Mouse (Mus musculus) thymus, postnatal 10 days (tissue): ENCODE results near the gene Tmeff1.

Source experiments
- DNase-seq, 2 experiments: peaks; one replicate each; pipeline ENCODE4 v3.0.0; 2021; ENCODE audit warnings: low spot score in 2 of 2

Tmeff1 gene

DNA sequence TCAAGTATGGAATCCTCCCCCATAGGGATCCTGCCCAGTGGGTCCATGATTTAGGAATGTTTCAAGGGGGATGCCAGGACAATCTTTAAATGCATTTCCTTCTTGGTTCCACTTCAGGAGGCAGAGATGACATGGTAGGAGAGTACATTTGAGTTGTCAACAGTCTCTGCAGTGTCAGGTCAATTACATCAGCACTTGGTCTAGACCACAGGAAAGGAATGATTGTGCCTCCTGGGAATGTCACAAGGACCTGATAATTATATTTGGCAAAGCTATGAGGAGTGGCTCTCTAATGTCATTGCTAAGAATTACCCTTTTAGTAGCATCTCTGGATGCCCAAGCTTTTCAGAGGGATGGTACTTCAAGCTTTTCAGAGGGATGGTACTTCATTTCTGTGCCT lies 20.0 kb upstream of the Tmeff1 start:
- DNase-seq, result no peak

- no peak for DNase-seq
These were observed 8.6 kb upstream of the Tmeff1 start for GRCm38 (mm10) chr4:48576361-48576760.

DNA sequence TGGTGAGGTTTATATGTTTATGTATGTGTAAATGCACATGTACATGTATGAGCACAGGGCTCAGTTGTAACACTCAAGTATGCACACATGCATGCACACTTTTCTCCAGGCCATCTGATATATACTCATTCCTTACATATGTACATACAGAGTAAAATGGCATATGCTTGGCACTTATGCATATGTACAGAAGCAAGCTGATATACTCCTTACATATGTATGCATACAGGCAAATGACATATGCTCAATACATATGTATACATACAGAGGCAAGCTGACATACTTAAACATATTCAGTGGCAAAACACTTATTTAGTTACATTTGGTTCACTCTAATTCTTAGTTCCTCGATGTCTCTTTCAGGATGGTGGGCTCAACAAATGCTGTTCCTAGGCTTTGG lies 7.1 kb upstream of the Tmeff1 start:
- DNase-seq, result no peak

GRCm38 (mm10) chr4:48578399-48578798 lies 6.6 kb upstream of the Tmeff1 start:
- DNase-seq, result no peak

GRCm38 (mm10) chr4:48579475-48580110 lies 5.4 kb upstream of the Tmeff1 start:
- DNase-seq, result no peak

DNA sequence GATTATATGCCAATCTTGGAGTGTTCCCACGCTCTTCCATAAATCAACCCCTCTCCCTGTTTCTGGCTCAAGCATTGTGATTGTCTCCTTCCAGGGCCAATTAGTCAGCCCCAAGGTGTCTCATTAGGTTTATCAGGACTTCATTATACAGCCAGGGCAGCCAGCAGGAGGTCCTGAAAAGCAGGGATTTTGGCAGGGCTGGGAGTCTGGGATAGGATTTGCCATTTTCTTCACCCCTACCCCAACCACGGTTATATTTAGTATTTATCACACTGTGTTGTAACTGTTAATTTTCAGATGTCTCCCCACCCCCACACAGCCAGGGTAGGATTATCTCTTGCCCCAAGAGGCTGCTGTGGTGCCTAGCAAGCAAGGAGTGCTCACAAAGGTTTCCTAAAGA lies 3.8 kb upstream of the Tmeff1 start:
- no peak for DNase-seq

DNA sequence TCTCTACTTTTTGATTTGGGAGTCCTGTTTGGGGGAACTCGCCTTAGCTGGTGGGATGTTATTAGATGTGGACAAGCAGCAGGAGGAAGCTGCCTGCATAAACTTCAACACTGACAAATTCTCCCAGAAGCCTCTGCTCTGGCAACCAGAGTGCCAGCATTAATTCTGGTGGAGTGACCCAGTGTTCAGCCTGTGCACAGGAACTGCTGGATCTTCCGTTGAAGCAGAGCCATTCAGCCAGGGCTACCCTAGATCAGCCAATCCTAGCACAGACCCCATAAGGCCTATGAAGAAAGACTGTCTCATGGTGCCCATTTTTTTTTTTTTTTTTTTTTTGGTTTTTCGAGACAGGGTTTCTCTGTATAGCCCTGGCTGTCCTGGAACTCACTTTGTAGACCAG lies 3.0 kb upstream of the Tmeff1 start:
- no peak for DNase-seq

DNA sequence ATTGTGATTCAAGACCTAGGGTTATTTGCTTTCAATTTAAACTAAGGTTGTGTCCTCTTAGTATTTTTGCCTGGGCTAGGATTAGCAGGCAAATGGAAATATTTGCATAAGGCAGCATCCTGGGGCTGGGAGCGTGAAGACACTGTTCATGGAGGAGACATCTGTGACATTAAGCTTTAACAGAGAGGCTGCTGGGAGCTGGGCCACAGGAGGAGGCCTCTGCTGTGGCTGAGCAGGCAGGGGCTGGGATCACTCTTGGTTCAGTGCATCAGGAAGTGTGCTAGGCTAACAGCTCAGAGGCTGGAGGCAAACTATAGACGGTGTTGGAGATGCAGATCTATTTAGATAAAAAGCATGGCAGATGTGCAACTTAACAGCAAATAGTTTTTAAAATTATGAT lies 2.0 kb upstream of the Tmeff1 start:
- DNase-seq, result no peak

GRCm38 (mm10) chr4:48585241-48586098 lies 496 bp downstream of the Tmeff1 start:
- DNase-seq, result peak in 1 of 2 experiments; percentile 5

DNA sequence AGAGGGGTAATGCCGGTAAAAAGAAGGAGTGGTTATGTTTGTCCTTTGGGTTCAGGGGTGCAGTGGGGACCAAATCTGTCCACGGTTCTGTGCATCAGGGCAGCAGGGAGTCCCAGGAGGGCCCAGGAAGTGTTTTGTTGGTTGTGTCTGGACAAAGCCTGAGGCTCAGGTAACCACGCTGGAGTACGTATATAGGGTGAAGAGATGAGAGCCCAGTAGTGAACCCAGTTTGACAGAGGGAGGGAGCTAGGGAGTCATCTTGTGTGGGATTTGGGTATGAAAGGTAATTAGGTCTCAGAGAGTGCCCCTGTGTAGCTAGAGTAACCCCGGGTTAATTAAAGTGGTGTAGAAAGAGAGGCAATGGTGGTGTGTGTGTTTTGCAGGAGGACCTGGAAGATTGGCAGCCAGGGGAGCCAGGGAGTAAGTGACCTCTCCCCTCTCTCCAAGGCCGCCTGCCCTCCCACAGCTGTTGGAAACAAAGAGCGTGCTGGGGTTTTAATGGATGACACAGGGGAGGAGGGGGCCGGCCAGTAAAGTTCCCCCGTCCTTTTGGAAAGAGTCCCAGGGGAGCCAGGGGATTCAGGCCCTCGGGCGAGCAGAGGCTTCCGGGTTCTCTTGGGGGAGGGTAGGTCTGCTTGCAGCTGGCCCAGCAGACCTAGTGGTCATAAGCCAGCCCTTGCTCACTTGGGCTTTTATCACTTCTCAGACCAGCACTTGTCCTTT lies 1.3 kb downstream of the Tmeff1 start:
- no peak for DNase-seq

DNA sequence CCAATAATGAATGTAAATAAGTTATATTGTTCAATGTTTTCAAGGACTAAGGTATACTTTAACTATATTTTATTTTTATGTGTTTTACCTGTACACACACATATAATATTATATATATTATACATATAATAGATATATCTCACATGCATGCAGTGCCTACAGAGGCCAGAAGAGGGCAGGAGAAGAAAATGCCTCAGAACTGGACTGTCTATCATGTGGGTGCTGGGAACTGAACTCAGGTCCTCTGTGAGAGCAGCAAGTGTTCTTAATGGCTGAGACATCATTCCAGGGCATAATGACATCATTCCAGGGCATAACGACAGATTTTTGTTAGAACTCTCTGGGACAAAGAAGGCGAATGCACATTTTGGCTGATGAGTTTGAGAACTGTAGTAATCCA lies 2.6 kb downstream of the Tmeff1 start:
- DNase-seq, result no peak

- DNase-seq, result no peak
These were observed 3.6 kb downstream of the Tmeff1 start for GRCm38 (mm10) chr4:48588576-48588975.

GRCm38 (mm10) chr4:48590862-48591261 lies 5.9 kb downstream of the Tmeff1 start:
- no peak for DNase-seq

DNA sequence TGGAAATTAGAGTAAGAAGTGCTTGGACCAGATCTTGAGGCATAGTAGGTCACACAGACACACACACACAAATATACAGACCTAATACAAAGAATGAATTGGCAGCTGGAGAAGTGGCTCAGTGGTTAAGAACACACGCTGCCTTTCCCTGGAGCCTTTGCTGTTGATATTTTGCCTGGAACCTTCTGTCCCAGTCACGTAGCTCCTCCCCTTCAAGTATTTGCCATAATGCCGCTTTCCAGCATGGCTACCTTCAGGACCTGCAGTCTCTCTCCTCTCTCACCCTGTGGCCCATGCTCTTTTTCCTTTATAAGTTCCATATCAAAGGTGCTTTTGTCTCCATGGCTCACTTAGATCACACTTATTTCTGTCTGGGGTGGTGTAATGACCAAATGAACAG lies 6.4 kb downstream of the Tmeff1 start:
- no peak for DNase-seq

GRCm38 (mm10) chr4:48592328-48592727 lies 7.4 kb downstream of the Tmeff1 start:
- DNase-seq, result no peak

DNA sequence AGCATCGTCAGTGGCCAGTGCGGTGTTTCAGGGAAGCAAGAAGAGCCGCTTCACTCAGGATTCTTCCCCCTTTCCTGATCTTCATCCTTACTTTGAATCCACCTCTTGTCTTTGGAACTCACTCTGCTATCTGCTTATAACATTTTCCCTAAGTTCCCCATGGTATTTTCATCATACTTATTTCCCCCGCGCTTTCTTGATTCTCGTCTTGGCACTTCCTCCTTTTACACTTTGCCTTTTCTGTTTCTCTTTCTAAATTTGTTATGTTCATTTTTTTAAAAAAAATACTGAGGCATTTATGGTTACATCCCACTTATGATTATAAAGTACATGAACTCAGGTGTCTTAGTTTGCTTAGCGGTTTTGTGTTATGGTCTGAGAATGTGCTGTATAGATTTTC lies 7.9 kb downstream of the Tmeff1 start:
- no peak for DNase-seq

- DNase-seq, result no peak
These were observed 11.1 kb downstream of the Tmeff1 start for GRCm38 (mm10) chr4:48596111-48596510.

- DNase-seq, result no peak
These were observed 20.7 kb downstream of the Tmeff1 start for GRCm38 (mm10) chr4:48605650-48606049.

DNA sequence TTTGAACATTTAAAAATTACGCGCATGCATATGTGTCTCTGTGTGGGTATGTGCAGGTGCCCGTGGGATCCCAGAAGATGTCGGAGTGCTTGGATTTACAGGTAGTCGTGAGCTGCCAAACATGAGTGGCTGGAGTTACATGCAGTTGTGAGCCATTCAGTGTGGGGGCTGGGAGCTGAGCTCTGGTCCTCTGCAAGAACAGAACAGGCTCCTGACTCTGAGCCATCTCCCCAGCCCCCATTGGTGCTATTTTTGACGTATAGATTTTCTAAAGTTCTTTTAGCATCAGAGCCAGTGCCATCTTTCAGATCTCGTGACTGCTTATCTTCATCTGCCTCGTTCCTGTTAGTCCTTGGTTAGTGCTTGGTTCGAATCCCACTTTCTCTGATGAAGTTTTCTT lies 24.5 kb downstream of the Tmeff1 start:
- no peak for DNase-seq

DNA sequence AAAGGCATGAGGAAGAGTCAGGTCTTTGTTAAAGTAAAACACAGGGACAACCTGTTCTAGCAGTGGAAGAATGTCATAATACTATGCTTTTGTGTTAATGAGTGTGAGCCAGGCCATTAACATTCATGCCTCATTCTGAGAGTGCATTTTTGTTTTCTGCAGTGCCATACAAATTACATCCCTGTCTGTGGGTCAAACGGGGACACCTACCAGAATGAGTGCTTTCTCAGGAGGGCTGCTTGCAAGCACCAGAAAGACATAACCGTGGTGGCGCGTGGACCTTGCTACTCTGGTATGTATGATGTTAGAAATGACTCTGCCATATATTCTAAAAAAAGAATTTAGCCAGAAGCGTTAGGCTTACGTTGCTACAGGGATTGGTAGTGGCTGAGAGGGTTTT lies 25.3 kb downstream of the Tmeff1 start:
- no peak for DNase-seq

DNA sequence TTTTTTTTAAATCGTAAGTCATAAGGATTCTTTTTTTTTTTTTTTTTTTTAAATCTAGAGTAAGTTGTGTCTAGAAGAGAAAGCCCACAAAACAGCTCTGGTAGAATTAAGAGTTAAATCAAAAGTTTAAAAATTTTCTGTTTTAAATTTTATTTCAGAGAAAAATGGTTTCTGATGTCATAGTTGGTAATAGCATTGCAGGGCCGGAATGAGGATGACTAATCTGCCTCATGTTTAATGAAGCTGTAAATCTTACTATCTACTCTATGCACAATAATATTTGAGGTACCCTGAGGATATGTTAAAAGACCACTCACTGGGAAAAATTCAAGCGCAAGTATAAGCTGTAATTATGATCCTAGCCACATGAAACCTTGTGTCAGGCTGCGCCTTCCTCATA lies 30.5 kb downstream of the Tmeff1 start:
- no peak for DNase-seq

DNA sequence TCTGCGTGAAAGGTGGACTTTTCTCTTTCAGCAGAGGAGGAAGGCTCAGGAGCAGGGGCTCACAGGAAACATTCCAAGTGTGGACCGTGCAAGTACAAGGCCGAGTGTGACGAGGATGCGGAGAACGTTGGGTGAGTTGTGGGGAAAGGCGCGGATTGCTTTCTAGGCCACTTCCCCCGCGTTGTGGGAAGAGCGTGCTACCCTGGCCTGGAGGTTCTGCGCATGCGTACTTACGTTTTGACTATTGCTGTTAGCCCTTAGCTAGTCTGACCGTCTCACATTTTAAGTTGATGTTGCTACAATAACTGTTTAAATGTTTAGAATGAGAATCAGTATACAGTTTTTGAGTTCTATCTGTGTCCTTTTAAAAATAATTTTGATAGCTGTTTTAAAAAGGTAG lies 32.2 kb downstream of the Tmeff1 start:
- DNase-seq, result no peak

DNA sequence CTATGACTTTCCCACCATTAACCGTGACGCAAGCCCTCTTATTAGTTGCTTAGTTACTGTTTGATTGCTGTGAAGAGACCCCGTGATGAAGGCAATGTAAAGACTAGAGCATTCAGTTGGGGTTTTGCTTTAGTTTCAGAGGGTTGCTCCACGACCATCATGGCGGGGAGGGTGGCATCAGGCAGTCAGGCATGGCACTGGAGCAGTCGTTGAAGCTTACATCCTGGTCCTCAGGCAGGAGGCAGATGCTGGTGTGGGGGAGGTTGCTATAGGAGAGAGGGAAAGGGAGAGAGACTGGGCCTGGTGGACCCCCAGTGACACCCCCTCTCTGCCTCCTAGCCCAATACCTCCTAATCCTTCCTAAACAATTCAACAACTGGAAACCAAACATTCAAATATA lies 35.1 kb downstream of the Tmeff1 start:
- no peak for DNase-seq
